ENCODE assay signal across 28 mouse cellular contexts in the genomic region with DNA sequence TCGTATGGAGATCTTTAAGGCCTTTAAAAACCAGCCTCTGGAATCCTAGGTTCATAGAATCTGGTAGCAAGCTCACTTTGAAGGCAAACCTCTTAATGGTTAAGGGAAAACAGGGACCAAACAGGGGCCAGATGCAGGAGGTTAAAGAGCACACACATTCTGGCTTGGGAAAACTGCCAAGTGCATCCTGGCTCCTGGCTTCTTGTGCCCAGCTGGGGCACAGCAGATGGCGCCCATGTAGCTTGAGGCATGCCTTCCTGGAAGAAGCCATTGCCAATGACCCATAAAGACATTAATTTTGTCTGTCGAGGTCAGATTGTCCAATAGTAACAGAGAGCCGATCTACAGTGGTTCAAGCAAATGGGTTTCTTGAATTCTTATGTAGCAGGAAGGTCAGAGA. TPM values are rescaled to one million over a fixed set of nuclear protein-coding genes. Genes with fewer than 3 reads are reported as not detected.
DNase-seq lines count a peak whose midpoint lies in the region; ATAC-seq and TF ChIP-seq lines count a peak whose summit lies in the region.
"Had no signal": no experiment of that assay in that cellular context is flagged by ENCODE, and none has a peak within 500 bp of the region (broad histone marks: within the 10 kb centered on the region; RNA-seq: fewer than 3 reads in every experiment).

No protein-coding gene starts in this region.

- H3K9ac ChIP-seq in hindbrain, postnatal 0 days (replicated peaks; ENCODE audit: low read length), result no peak overlapping the region
- no peak overlapping the region for H3K9ac ChIP-seq in midbrain, postnatal 0 days (replicated peaks; ENCODE audit: low read length, poor library complexity, severe bottlenecking)
- H3K9ac ChIP-seq in midbrain, embryonic 14.5 days (replicated peaks; ENCODE audit: low read length), result no peak overlapping the region
- H3K9ac ChIP-seq: heart, embryonic 13.5 days; liver, embryonic 14.5 days; midbrain, embryonic 13.5 days; neural tube, embryonic 15.5 days; stomach, embryonic 15.5 days had no signal

- no peak for TF ChIP-seq CTCF in hindbrain, postnatal 0 days (IDR thresholded peaks at IDR 0.05; ENCODE audit: low read depth)
- no peak for TF ChIP-seq CTCF in midbrain, postnatal 0 days (IDR thresholded peaks at IDR 0.05)
- TF ChIP-seq CTCF in left cerebral cortex, adult 2 months (IDR thresholded peaks at IDR 0.05), result no peak

- ATAC-seq in hindbrain, postnatal 0 days, result no peak
- ATAC-seq in midbrain, postnatal 0 days (ENCODE audit: low FRiP score), result no peak
- ATAC-seq in midbrain, embryonic 14.5 days (ENCODE audit: low FRiP score, low TSS enrichment), result no peak
- ATAC-seq: activated CD4-positive, CD25-positive, alpha-beta regulatory T cell, adult 4 months; inflammation-experienced regulatory T-cells, adult 6 months; midbrain, embryonic 13.5 days had no signal

- no peaks in the 10 kb centered on the region for H3K27me3 ChIP-seq in hindbrain, postnatal 0 days (ENCODE audit: insufficient read depth, low read length)
- H3K27me3 ChIP-seq in hindbrain, embryonic 10.5 days (ENCODE audit: insufficient read depth, poor library complexity, severe bottlenecking), result 0 out of 2 replicates have a peak, but pooled peaks cover 5% of the 10 kb centered on the region
- no peaks in the 10 kb centered on the region for H3K27me3 ChIP-seq in midbrain, postnatal 0 days (ENCODE audit: insufficient read depth, low read length)
- no peaks in the 10 kb centered on the region for H3K27me3 ChIP-seq in midbrain, embryonic 14.5 days (ENCODE audit: control insufficient read depth, insufficient read depth, low read length)
- H3K27me3 ChIP-seq: CH12.LX; midbrain, embryonic 13.5 days; neural tube, embryonic 15.5 days; stomach, embryonic 15.5 days had no signal

- intact Hi-C loops in left cerebral cortex, adult 2 months (cut with DNase I), result loop anchor here (10.0 kb wide), 1 partner anchor 179 kb away; the partner anchor contains the start of gene Pex26

- DNase-seq in cerebellum, postnatal 10 days, result peak; percentile 62 to 68
- no peak for DNase-seq in cerebellum, adult 11-12 months
- DNase-seq in hindbrain, postnatal 0 days (ENCODE audit: low spot score), result peak; percentile 58
- DNase-seq in hindbrain, embryonic 10.5 days (ENCODE audit: low spot score), result no peak
- DNase-seq in midbrain, postnatal 0 days (ENCODE audit: low spot score), result peak; percentile 58
- DNase-seq in midbrain, embryonic 14.5 days, result no peak
- DNase-seq in kidney, postnatal 25 days, result peak; percentile 73 to 81
- DNase-seq in left cerebral cortex, adult 2 months (ENCODE audit: extremely low spot score in 1 of 2, low spot score in 2 of 2), result no peak
- DNase-seq: adrenal gland, adult 8-10 months; cerebellum, adult 9-11 months; gastrocnemius, postnatal 10 days; heart, postnatal 10 days; liver; lung, adult 2 months; lung, postnatal 10 days had no signal

- H3K36me3 ChIP-seq in hindbrain, postnatal 0 days (ENCODE audit: insufficient read depth, low read length), result no peaks in the 10 kb centered on the region
- H3K36me3 ChIP-seq in hindbrain, embryonic 10.5 days, result no peaks in the 10 kb centered on the region
- H3K36me3 ChIP-seq in midbrain, postnatal 0 days (ENCODE audit: insufficient read depth, low read length), result no peaks in the 10 kb centered on the region
- no peaks in the 10 kb centered on the region for H3K36me3 ChIP-seq in midbrain, embryonic 14.5 days (ENCODE audit: control insufficient read depth, insufficient read depth, low read length)
- H3K36me3 ChIP-seq: heart, embryonic 13.5 days; midbrain, embryonic 13.5 days; neural tube, embryonic 15.5 days; stomach, embryonic 15.5 days had no signal

- 50% methylated on average over 4 of the region's 4 CpGs for WGBS in hindbrain, postnatal 0 days
- WGBS in hindbrain, embryonic 10.5 days, result 85% methylated on average over 4 of the region's 4 CpGs
- 83% methylated on average over 4 of the region's 4 CpGs for WGBS in midbrain, postnatal 0 days
- 84% methylated on average over 4 of the region's 4 CpGs for WGBS in midbrain, embryonic 14.5 days

- no peak overlapping the region for H3K27ac ChIP-seq in hindbrain, postnatal 0 days
- no peak overlapping the region for H3K27ac ChIP-seq in hindbrain, embryonic 10.5 days
- H3K27ac ChIP-seq in midbrain, postnatal 0 days (ENCODE audit: low read depth, low read length), result no peak overlapping the region
- no peak overlapping the region for H3K27ac ChIP-seq in midbrain, embryonic 14.5 days (replicated peaks; ENCODE audit: low read depth, low read length)
- H3K27ac ChIP-seq in left cerebral cortex, adult 2 months, result no peak overlapping the region
- H3K27ac ChIP-seq: heart, embryonic 13.5 days; liver, embryonic 14.5 days; macrophage; midbrain, embryonic 13.5 days; neural tube, embryonic 15.5 days; stomach, embryonic 15.5 days had no signal

- no peak overlapping the region for H3K4me3 ChIP-seq in hindbrain, postnatal 0 days (ENCODE audit: low read length)
- no peak overlapping the region for H3K4me3 ChIP-seq in hindbrain, embryonic 10.5 days
- no peak overlapping the region for H3K4me3 ChIP-seq in midbrain, postnatal 0 days (ENCODE audit: low read depth, low read length)
- H3K4me3 ChIP-seq in midbrain, embryonic 14.5 days (replicated peaks; ENCODE audit: low read depth, low read length), result no peak overlapping the region
- no peak overlapping the region for H3K4me3 ChIP-seq in left cerebral cortex, adult 2 months
- H3K4me3 ChIP-seq: erythroblast, embryonic 14.5 days; heart, embryonic 13.5 days; midbrain, embryonic 13.5 days; neural tube, embryonic 15.5 days; stomach, embryonic 15.5 days had no signal

- H3K9me3 ChIP-seq in hindbrain, postnatal 0 days (ENCODE audit: low read length), result no peaks in the 10 kb centered on the region
- H3K9me3 ChIP-seq in hindbrain, embryonic 10.5 days, result no peaks in the 10 kb centered on the region
- no peaks in the 10 kb centered on the region for H3K9me3 ChIP-seq in midbrain, postnatal 0 days (ENCODE audit: low read length)
- H3K9me3 ChIP-seq in midbrain, embryonic 14.5 days (ENCODE audit: control insufficient read depth, low read length), result no peaks in the 10 kb centered on the region
- H3K9me3 ChIP-seq: heart, embryonic 13.5 days; midbrain, embryonic 13.5 days; neural tube, embryonic 15.5 days; stomach, embryonic 15.5 days had no signal

- H3K4me2 ChIP-seq in hindbrain, postnatal 0 days (ENCODE audit: low read depth, low read length), result no peak overlapping the region
- H3K4me2 ChIP-seq in midbrain, postnatal 0 days (ENCODE audit: low read depth, low read length, poor library complexity, severe bottlenecking), result no peak overlapping the region
- H3K4me2 ChIP-seq in midbrain, embryonic 14.5 days (ENCODE audit: low read length), result no peak overlapping the region
- H3K4me2 ChIP-seq: heart, embryonic 13.5 days; midbrain, embryonic 13.5 days; neural tube, embryonic 15.5 days; stomach, embryonic 15.5 days had no signal

- 0 out of 2 replicates have a peak, but pooled peaks cover 5% of the 10 kb centered on the region for H3K4me1 ChIP-seq in hindbrain, postnatal 0 days (ENCODE audit: insufficient read depth, low read length)
- peaks cover 8% of the 10 kb centered on the region; the same call in 1 of the 2 replicates for H3K4me1 ChIP-seq in hindbrain, embryonic 10.5 days (replicated peaks)
- H3K4me1 ChIP-seq in midbrain, postnatal 0 days (ENCODE audit: insufficient read depth, low read length), result no peaks in the 10 kb centered on the region
- no peaks in the 10 kb centered on the region for H3K4me1 ChIP-seq in midbrain, embryonic 14.5 days (ENCODE audit: control insufficient read depth, insufficient read depth, low read length)
- H3K4me1 ChIP-seq: heart, embryonic 13.5 days; midbrain, embryonic 13.5 days; neural tube, embryonic 15.5 days; stomach, embryonic 15.5 days had no signal

RNA-seq across cellular contexts. Expression of gene Slc6a12, which starts 21.1 kb away (rescaled TPM):
- 7.1 and 12.8 TPM in 2 replicates for total RNA-seq in hindbrain, postnatal 0 days (2014; rRNA removed)
- polyA plus RNA-seq in hindbrain, postnatal 0 days (2015; fragmentation: Nextera tagmentation; extraction: Ambion mirVana), result 5.7 and 5.9 TPM in 2 replicates
- polyA plus RNA-seq in hindbrain, embryonic 10.5 days (2016; fragmentation: Nextera tagmentation; extraction: Ambion mirVana), result not detected in 2 replicates
- 12.4 and 13.0 TPM in 2 replicates for total RNA-seq in midbrain, postnatal 0 days (2014; rRNA removed)
- 8.1 and 8.2 TPM in 2 replicates for polyA plus RNA-seq in midbrain, postnatal 0 days (2015; fragmentation: Nextera tagmentation; extraction: Ambion mirVana)
- 1.6 TPM in 1 of 2 replicates, not detected in the other for polyA plus RNA-seq in midbrain, embryonic 14.5 days (2014; fragmentation: Nextera tagmentation; extraction: Ambion mirVana)
- 1 to 10 TPM; 1.6 to 1.7 TPM for total RNA-seq in left cerebral cortex, adult 2 months (2021)
- total RNA-seq: heart, adult 8-10 months; heart, postnatal 10 days; hematopoietic stem cell, adult 5-6 weeks; megakaryocyte-erythroid progenitor cell, adult 5-6 weeks had no signal
- polyA plus RNA-seq: activated CD4-positive, CD25-positive, alpha-beta regulatory T cell, adult 4 months; erythroblast, embryonic 14.5 days; heart, embryonic 13.5 days; inflammation-experienced regulatory T-cells, adult 6 months; macrophage had no signal

Comparison
In these comparisons a context has a peak if more than half of its experiments do, and no peak if none do; other contexts are left out.
1. DNase-seq: peak in cerebellum, postnatal 10 days (2 of 2), hindbrain, postnatal 0 days (single experiment), midbrain, postnatal 0 days (single experiment) and kidney, postnatal 25 days (2 of 2); none in cerebellum, adult 11-12 months (single experiment), hindbrain, embryonic 10.5 days (single experiment), midbrain, embryonic 14.5 days (single experiment) and left cerebral cortex, adult 2 months (0 of 2).